Mouse (Mus musculus) hindbrain, postnatal 0 days (tissue): ENCODE measurements around the gene Lag3. TPM values are rescaled to one million over a fixed set of nuclear protein-coding genes. Genes with fewer than 3 reads are reported as not detected.

Experiments used
- ATAC-seq: fragments of 200-750 bp; cut with Nextera tagmentation; 2 replicates; pipeline ENCODE4 v1.8.0; 2017; ENCODE audit warnings: mild to moderate bottlenecking, moderate TSS enrichment, moderate library complexity
- DNase-seq: peaks from one replicate; pipeline ENCODE4 v3.0.0-alpha.2; 2015; ENCODE audit warnings: low spot score
- H3K27ac ChIP-seq: fragments of 300-500 bp; sonication (generic); 2 replicates; pipeline ENCODE4 v1.5.1; 2014; ENCODE audit warnings: mild to moderate bottlenecking
- H3K27me3 ChIP-seq: fragments of 300-500 bp; sonication (generic); 2 replicates; pipeline ENCODE4 v1.6.1; 2014; ENCODE audit warnings: low read length, mixed read lengths; ENCODE audit not compliant: insufficient read depth
- H3K36me3 ChIP-seq: fragments of 300-500 bp; sonication (generic); 2 replicates; pipeline ENCODE4 v1.6.1; 2014; ENCODE audit warnings: low read length, mixed read lengths; ENCODE audit not compliant: insufficient read depth
- H3K4me1 ChIP-seq: fragments of 300-500 bp; sonication (generic); 2 replicates; pipeline ENCODE4 v1.6.1; 2014; ENCODE audit warnings: antibody characterized with exemption, low read length, mixed read lengths; ENCODE audit not compliant: insufficient read depth
- H3K4me2 ChIP-seq: fragments of 300-500 bp; sonication (generic); 2 replicates; pipeline ENCODE4 v1.6.1; 2014; ENCODE audit warnings: low read depth, mild to moderate bottlenecking, low read length, moderate library complexity, mixed read lengths
- H3K4me3 ChIP-seq: fragments of 300-500 bp; sonication (generic); 2 replicates; pipeline ENCODE4 v1.5.1; 2014; ENCODE audit warnings: low read length
- H3K9ac ChIP-seq: fragments of 300-500 bp; sonication (generic); replicated peaks from 2 replicates; pipeline ENCODE4 v1.6.1; 2014; ENCODE audit warnings: mild to moderate bottlenecking, low read length, moderate library complexity, mixed read lengths
- H3K9me3 ChIP-seq: fragments of 300-500 bp; sonication (generic); 2 replicates; pipeline ENCODE4 v1.6.1; 2016; ENCODE audit warnings: low read length, mixed read lengths
- CTCF ChIP-seq: IDR thresholded peaks from 2 replicates; pipeline ENCODE4 v1.5.1; 2016; ENCODE audit warnings: antibody characterized with exemption, control low read depth, low read depth
- WGBS: fragments of 180-500 bp; shearing (Covaris S2); extraction: QIAGEN DNeasy Blood & Tissue Kit; methylation state at CpG from one replicate; pipeline ENCODE4 v1.1.7; 2014; 5-methylcytosine and 5-hydroxymethylcytosine counted together
- polyA plus RNA-seq: library from polyadenylated mRNA; unstranded; fragments of >200 nt; fragmentation: Nextera tagmentation; extraction: Ambion mirVana; gene quantifications from 2 replicates; pipeline ENCODE4 v1.2.1, GENCODE M21; 2015
- total RNA-seq: library from RNA; depleted of rRNA; stranded (reverse); fragments of >200 nt; gene quantifications from 2 replicates; pipeline ENCODE4 v1.2.3, GENCODE M21; 2014

Gene Lag3
- total and polyA plus RNA-seq, 2 experiments from 2014 or later: 2.2 to 3.6 TPM

DNA sequence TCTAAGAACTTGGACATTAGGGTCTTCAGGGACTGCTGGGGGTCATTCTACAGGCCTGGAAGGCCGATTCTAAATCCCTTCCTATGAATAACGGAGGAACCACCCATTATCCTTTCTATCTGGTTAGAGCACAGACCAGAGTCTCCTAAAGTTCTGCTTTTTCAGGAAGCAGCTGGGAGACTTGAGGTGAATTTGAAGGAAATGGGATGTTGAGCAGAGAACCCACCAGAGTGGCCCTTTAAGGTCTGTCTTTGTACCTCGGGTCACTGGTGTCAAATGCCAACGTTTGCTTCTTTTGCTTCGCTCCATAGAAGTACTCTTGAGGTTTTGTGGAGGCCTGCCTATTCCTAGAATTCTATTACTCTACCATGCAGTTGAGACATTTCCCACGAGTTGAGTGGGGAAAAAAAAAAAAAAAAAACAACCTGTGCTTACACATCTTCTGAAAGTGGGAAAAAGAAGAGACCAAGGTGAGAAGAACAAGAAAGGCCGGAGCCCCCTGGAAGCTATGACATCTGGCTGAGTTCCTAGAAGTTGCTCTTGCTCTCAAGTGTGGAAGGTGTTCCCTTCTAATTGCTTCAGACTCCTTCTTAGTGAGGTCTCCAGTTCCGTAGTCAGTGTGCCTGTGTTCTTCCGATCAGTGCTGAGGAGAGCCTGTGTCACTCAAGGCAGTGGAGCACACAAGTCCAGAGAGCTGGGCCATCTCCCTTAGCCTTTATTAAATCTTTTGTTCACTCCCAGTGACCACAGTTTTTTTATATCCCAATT lies 9.0 kb upstream of the Lag3 start:
- Histone ChIP-seq H3K9me3 (no peaks in the 10 kb centered on the region), H3K4me2 (peak overlapping the region; percentile 98), H3K27ac (peak overlapping the region; percentile 100), H3K4me1 (peaks cover 25% of the 10 kb centered on the region), H3K36me3 (no peaks in the 10 kb centered on the region), H3K27me3 (no peaks in the 10 kb centered on the region), H3K4me3 (peak overlapping the region; percentile 27), H3K9ac (peak overlapping the region; percentile 46)
- no peak for TF ChIP-seq CTCF
- ATAC-seq: no peak
- no peak for DNase-seq
- WGBS: 22% methylated on average over 9 of the region's 9 CpGs

GRCm38 (mm10) chr6:124919695-124920317 lies 8.3 kb upstream of the Lag3 start, which contains the start of gene Ptms:
Gene Ptms, minus strand, starts transcription at chr6:124920103.
- ATAC-seq: peak; percentile 88

GRCm38 (mm10) chr6:124918890-124919627 lies 7.6 kb upstream of the Lag3 start:
- Histone ChIP-seq H3K4me2 (peak overlapping the region; percentile 98), H3K27me3 (no peaks in the 10 kb centered on the region), H3K9ac (peak overlapping the region; percentile 100), H3K27ac (peak overlapping the region; percentile 100), H3K4me1 (peaks cover 32% of the 10 kb centered on the region), H3K9me3 (no peaks in the 10 kb centered on the region), H3K4me3 (peak overlapping the region; percentile 27), H3K36me3 (peaks cover 4% of the 10 kb centered on the region)
- WGBS: 12% methylated on average over 12 of the region's 14 CpGs
- DNase-seq: no peak
- TF ChIP-seq CTCF: no peak
- no peak for ATAC-seq

More at GRCm38 (mm10) chr6:124919695-124920317, 8.3 kb upstream of the Lag3 start, which contains the start of gene Ptms:
- DNase-seq: peak; percentile 97
- Histone ChIP-seq H3K4me3 (peak within 1 kb of the TSS; percentile 27), H3K4me2 (peak within 1 kb of the TSS; percentile 98), H3K27me3 (no peaks in the 10 kb centered on the region), H3K36me3 (no peaks in the 10 kb centered on the region), H3K4me1 (peaks cover 32% of the 10 kb centered on the region), H3K9ac (peak within 1 kb of the TSS; percentile 46), H3K9me3 (no peaks in the 10 kb centered on the region), H3K27ac (peak within 1 kb of the TSS; percentile 100)
- under 1% methylated on average over 13 of the region's 13 CpGs for WGBS
- TF ChIP-seq CTCF: no peak

DNA sequence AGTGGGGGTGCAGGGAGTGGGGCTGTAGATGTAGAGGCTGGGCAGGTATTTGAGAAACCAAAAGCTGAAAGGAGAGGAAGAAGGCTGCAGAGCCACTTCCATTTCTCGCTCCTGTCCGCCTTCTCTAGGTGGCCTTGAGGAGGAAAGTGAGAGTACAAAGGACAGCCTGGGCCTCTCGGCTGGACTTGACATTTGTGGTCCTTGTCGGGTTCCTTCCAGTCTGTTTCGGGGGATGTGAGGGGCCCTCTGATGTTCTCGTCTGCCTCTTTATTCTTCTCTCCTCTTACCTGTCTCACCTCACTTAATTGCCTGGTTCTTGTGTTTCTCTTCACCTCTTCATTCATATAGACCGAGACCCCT lies 6.8 kb upstream of the Lag3 start:
- H3K4me1 ChIP-seq: peaks cover 32% of the 10 kb centered on the region
- H3K9me3 ChIP-seq: no peaks in the 10 kb centered on the region
- 8% methylated on average over 7 of the region's 7 CpGs for WGBS
- H3K36me3 ChIP-seq: peaks cover 11% of the 10 kb centered on the region
- TF ChIP-seq CTCF: 0 out of 2 replicates have a peak, but pooled peaks have one; percentile 4
- no peaks in the 10 kb centered on the region for H3K27me3 ChIP-seq
- H3K27ac ChIP-seq: peak overlapping the region; percentile 100
- peak overlapping the region; percentile 100 for H3K9ac ChIP-seq
- H3K4me2 ChIP-seq: peak overlapping the region; percentile 98
- H3K4me3 ChIP-seq: peak overlapping the region; percentile 89
- no peak for DNase-seq
- no peak for ATAC-seq

DNA sequence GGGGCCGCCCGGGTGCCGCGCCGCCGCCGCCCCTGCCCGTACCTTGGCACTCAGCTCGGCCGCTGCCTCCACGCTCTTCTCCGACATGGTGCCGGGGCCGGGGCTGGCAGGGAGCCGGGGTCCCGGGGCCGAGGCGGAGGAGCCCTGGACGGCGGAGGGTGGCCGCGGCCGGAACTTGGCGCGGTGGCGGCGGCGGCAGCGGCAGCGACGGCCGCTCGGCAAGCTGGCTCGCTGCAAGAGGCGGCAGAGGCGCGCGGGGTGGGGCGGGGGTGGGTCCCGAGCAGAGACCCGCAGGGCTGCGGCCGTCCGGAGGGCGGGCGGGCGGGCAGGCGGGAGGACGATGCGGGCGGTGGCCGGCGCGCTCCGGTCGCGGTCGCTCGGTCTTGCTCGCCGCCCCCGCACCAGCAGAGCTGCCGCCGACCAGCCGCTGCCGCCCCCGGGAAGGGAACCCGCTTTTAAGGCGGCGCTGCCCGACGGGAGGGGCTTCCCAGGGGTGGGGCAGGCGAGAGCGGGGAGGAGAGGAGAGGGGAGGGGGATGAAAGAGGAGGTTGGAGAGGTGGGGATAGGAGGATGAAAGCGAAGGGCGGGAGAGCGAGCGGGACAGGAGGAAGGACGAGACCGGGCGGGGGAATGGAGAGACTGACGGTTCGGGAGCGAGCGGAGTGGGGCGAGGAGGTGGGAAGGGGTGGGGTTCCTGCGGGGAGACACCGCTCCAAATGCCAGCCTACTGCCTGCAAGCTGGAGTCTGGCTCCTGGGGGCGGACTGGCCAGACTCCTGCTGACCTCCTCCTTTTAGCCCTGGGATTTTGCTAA lies 6.2 kb upstream of the Lag3 start:
- 2% methylated on average over 42 of the region's 89 CpGs for WGBS
- no peak for TF ChIP-seq CTCF
- Histone ChIP-seq H3K9me3 (no peaks in the 10 kb centered on the region), H3K27ac (peak overlapping the region; percentile 100), H3K9ac (peak overlapping the region; percentile 100), H3K4me2 (peak overlapping the region; percentile 98), H3K36me3 (peaks cover 13% of the 10 kb centered on the region), H3K27me3 (no peaks in the 10 kb centered on the region), H3K4me3 (peak overlapping the region; percentile 89), H3K4me1 (peaks cover 32% of the 10 kb centered on the region)
- DNase-seq: peak; percentile 95
- peak; percentile 76 for ATAC-seq
